Mouse (Mus musculus) thymus, postnatal 36 days (tissue): ENCODE measurements around the gene Grb2.

Experiments used
- DNase-seq, 2 experiments: peaks; one replicate each; pipeline ENCODE4 v3.0.0; 2022; ENCODE audit warnings: mixed read lengths in 2 of 2

Grb2 gene

DNA sequence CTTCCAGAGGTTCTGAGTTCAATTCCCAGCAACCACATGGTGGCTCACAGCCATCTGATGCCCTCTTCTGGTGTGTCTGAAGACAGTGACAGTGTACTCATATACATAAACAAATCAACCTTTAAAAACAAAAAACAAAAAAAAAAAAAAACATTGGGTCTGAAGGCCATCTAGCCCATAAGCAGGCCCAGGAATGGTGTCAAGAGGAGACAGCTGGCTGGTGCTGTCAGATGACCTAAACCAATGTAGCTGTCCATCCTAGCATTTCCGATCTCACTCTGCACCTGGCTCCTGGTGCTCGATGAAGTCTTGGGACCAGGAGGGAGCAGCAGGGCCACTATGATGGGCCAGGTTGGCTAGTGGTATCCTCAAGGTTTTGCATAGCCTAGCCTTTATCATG lies 65.7 kb downstream of the Grb2 start:
- no peak for DNase-seq

DNA sequence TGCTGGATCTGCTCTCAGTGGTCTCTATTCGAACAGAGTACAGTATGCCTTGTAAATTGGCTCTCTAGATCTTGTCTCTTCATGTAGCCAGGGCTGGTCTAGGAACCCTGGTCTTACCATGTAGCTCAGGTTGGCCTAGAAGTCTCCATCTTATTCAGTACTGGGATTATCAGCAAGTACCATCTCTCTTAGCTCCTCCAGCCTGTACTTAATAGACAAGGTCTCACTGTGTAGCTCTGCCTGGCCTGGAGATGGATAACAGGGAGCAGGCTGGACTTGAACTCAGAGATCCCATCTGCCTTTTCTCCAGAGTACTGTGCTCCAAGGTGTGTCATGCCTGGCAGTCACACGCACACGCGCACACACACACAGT lies 66.7 kb downstream of the Grb2 start:
- DNase-seq = no peak

GRCm38 (mm10) chr11:115640978-115641663 lies 67.3 kb downstream of the Grb2 start:
- peak; percentile 56 to 76 for DNase-seq

DNA sequence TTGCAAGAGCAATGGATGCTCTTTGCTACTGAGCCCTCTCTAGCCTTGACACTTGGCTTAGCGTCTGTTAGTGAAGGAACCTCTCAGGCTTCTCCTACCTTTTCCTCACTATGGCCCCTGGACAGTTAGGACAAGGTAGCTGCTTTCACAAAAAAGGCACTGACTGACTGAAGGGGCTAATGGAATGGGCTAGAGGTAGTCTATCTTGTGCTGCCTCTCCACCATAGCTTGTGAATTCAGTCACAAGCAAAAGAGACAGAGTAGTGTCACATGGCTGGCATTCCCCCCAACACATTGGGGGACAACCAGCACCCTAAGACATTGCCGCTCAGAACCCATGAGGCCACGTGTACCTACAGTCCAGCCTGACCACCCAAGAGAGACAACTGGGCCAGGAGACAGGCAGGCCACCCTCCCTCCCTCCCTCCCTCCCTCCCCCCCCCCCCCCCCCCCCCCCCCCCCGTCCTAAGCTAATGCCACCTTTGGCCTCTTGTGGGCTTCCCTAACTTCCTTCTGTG lies 68.0 kb downstream of the Grb2 start:
- no peak for DNase-seq

- DNase-seq = no peak
Observed at GRCm38 (mm10) chr11:115639540-115639939, 68.9 kb downstream of the Grb2 start.

DNA sequence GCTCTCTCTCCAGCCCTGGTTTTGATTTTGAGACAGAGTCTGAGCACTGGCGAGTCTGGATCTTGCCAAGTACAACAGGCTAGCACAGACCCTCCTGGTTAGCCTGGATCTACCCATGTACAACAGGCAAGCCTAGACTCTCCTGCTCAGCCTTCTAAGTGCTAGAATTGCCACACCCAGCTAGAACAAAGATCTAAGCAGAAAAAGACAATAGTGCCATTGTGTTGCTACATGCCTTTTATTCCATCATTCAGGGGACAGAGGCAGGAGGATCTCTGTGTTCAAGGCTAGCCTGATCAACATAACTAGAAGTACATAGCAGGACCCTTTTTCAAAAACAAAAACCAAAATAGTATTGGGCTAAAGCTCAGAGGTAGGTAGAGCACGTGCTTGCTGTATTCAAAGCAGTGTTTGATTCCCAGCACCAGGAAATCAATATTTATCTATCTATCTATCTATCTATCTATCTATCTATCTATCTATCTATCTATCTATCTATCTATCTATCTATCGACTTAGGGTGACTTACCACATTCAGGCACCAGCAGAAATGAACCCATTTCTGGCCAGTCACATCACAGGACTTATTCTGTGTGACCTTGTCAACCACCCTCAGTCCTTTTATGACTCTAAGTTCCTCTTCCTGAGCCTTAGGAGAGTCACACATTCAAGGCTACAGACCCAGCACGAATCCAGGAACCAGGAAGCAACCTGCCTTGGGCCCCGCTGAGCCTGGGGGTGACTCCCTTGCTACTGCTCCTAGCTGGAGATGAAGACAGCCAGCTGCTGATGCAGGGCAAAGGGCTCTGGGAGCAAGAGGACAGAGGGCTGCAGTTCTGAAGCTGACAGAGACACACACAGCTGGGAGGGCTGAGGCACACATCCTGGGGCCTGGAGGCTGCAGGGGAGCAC lies 69.6 kb downstream of the Grb2 start:
- DNase-seq = no peak

- no peak for DNase-seq
Observed at GRCm38 (mm10) chr11:115636960-115637359, 71.4 kb downstream of the Grb2 start.

DNA sequence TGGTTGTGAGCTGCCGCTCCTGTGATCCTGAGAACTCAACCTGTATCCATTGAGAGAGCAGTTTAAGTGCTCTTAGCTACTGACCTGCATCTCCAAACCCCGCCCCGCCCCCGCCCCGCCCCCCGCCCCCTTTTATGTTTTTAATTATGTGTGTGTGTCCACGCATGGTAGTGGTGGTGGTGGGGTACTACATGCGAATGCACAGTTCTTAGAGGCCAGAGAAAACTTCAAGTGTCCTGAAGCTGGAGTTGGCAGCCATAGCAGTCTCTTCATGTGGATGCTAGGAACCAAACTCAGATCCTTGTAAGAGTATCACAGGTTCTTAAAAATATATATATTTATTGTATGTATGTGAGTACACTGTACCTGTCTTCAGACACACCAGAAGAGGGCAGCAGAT lies 72.9 kb downstream of the Grb2 start:
- DNase-seq = no peak

GRCm38 (mm10) chr11:115635041-115635440 lies 73.4 kb downstream of the Grb2 start:
- DNase-seq = no peak

- no peak for DNase-seq
Observed at GRCm38 (mm10) chr11:115634109-115634508, 74.3 kb downstream of the Grb2 start.

- no peak for DNase-seq
Observed at GRCm38 (mm10) chr11:115632862-115633261, 75.5 kb downstream of the Grb2 start.

DNA sequence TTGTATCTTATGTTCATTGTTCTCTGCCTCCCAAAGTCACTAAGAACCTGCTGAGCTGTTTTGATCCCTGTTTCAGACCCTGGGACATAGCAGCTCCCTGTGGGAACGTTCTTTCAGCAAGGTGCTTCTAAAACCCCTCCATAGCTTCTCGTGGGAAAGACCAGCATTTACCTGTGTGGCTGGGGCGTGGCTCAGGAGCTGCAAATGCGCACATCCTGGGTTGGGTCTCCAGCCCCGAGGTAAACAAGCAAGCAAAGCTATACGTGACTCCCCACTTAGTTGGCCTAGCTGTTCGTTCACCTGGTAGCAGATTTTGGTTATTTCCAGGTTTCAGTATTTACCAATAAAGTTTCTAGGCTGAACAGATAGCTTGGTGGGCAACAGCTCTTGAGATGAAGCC lies 76.2 kb downstream of the Grb2 start:
- no peak for DNase-seq

DNA sequence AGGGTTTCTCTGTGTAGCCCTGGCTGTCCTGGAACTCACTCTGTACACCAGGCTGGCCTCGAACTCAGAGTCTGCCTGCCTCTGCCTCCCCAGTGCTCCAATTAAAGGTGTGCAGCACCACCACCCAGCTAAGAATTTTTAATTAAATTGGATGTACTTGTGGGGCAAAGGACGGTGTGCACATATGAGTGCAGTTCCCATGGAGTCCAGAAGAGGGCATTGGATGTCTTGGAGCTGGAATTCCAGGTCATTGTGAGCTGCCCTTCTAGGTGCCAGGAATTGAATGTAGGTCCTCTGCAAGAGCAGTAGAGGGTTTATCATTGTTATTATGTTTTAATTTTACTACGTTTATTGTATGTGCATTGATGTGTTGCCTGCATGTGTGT lies 76.9 kb downstream of the Grb2 start:
- peak in 1 of 2 experiments; percentile 41 for DNase-seq

DNA sequence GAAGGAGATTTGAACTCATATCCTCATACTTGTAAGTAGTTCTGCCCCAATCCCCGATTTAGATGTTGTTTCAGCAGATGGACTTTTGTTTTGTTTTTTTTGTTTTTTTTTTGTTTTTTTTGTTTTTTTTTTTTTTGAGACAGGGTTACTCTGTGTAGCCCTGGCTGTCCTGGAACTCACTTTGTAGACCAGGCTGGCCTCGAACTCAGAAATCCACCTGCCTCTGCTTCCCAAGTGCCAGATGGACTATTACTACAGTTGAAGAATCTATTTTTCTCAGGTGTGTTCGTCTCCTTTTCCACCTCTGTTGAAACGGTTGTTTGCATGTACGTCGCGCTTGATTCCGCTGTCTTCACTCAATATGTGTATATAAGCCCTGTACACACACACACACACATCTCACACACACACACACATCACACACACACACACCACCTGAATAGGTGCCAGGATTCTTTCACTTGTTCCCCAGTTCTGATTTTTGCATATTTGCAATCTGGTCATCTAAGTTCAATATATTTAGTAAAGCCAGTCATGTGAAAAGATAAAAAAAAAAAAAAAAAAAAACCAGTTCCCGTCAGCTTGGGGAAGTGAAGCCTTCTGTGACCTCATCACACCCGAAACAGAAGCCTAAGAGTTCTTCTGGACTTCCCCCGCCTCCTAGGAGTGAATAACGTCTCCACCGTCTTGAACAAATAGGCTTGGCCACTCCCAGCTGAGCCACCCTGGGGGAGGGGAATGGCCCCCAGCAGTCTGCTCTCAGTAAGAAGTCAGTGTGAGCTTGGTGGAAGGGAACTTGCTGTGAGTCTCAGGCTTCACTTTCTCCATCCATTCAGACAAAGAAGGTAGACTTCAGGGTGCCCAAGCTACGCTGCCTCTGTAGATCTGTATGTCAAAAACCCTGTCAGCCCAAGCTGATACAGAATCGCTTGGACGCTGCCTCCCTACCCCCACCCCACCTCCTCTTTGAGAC lies 77.6 kb downstream of the Grb2 start:
- no peak for DNase-seq

DNA sequence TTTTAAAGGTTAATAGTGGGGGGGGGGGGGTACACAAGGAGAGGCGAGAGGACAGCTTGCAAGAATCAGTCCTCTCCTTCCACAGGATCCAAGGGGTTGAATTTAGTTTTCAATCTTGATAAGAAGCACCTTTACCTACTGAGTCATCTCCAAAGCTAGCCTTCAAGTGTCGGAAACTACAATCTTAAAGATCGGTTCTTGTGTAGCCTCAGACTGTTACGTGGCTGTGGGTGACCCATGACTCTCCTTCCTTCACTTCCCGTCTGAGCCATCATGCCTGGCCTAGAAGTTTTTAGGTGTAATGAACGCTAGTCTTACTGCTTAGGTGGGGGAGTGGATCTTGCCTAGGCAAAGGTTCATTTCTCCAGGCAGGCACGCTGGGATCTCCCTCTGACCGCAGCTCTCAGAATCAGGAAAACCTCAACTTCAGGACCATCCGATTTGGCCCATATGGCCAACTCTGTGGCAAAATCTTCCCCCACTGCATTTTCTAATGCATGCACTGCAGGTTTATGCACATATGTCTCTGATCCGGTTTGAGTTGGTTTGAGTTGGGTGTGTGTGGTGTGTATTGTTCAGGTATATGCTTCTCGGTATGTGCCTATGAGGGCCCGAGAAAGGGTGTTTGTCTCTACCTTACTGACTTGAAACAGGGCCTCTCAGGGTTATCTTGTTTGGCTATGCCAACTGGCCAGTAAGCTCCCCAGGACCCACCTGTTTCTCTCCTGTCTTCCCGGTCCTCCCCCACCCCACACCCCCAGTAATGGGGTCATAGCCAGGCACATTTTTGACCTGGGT lies 78.5 kb downstream of the Grb2 start:
- no peak for DNase-seq

DNA sequence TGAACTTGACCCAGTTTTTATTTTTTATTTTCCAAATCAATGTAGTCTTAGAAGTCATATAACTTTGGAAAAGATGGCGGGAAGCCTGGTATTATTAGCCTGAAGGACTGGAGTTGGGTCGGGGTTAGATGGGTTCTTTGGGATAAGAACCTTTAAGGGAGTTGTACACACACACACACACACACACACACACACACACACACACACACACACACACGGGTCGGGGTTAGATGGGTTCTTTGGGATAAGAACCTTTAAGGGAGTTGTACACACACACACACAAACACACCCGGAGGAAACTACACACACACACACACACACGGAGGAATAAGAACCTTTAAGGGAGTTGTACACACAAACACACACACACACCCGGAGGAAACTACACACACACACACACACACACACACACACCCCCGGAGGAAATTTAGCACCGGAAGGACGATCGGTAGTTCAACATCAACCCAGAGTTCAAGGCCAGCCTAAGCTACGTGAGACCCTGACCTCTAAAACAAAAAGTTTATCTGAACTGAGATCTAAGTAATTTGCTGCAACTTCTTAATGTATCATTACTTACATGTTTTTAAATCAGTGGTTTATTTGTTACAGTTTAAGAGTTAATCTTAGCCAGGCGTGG lies 79.8 kb downstream of the Grb2 start:
- DNase-seq = no peak

DNA sequence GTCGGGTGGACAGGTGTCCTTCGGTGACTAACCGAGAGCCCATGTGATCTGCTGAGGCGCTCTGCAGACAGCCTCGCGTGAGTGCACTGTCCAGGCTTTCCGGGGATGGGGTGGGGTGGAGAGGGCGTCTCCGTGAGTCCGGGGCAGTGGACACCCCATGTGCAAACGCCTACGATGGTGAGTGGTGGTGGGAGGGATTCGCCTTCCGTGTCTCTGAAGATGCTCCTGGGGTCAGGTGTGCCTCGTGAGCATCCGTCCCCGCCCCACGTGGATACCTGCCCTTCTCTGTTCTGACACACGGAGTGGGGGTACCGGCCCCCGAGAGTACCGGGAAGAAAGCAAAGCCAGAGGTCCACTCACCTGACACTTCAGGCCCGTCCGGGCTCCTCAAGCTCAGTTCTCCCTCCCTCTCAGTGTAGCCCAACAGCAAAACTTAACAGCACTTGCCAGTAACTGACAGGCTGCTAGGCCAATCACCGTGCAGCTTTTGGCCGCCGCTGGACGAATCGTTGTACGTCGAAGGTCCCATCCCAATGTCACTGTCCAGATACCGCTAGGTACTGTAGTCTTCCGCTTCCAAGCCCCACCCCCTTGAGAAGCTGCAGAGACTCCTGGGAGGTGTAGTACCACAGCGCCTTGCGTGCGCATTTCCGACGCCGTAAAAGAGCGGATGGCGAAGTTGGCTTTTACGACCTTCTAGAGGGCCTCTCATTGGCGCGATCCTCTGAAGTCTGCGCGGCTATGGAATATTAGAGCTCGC lies 80.5 kb downstream of the Grb2 start, which contains the start of gene Slc25a19:
TSS of gene Slc25a19 (minus strand) at position 591 of the 760 bp plus-strand sequence.
- peak; percentile 97 to 98 for DNase-seq

- DNase-seq = no peak
Observed at GRCm38 (mm10) chr11:115626824-115627616, 81.4 kb downstream of the Grb2 start.

GRCm38 (mm10) chr11:115625877-115626276 lies 82.5 kb downstream of the Grb2 start:
- no peak for DNase-seq
